Mouse (Mus musculus) C2C12 (cell line): ENCODE results near the gene Larp6.

Experiments
- CTCF ChIP-seq: IDR thresholded peaks from one replicate; pipeline ENCODE4 v1.5.1; 2011; ENCODE audit not compliant: control insufficient read depth, insufficient read depth, insufficient read length
- MYOG ChIP-seq: IDR thresholded peaks from one replicate; pipeline ENCODE4 v1.6.1; 2011; ENCODE audit not compliant: control insufficient read depth, insufficient read length; ENCODE audit errors: extremely low read depth

- TF ChIP-seq CTCF (no peak), MYOG (no peak)
These were observed 39.2 kb downstream of the Larp6 start for GRCm38 (mm10) chr9:60751971-60752370.
